Mouse (Mus musculus) hindbrain, embryonic 11.5 days (tissue): ENCODE data around the gene Gstz1. TPM values are rescaled to one million over a fixed set of nuclear protein-coding genes. Genes with fewer than 3 reads are reported as not detected.
"Not testable (repeated sequence)": the region's sequence is repeated elsewhere in the genome, so short reads cannot be mapped to it uniquely, and the experiment has no call there.

Experiments used
- ATAC-seq: fragments of 200-750 bp; cut with Nextera tagmentation; 2 replicates; pipeline ENCODE4 v1.8.0; 2017; ENCODE audit warnings: mild to moderate bottlenecking, moderate TSS enrichment, moderate library complexity; ENCODE audit not compliant: low FRiP score
- DNase-seq: peaks from one replicate; pipeline ENCODE4 v3.0.0-alpha.2; 2015; ENCODE audit warnings: low spot score
- H3K27ac ChIP-seq: fragments of 300-500 bp; sonication (generic); 2 replicates; pipeline ENCODE4 v1.5.1; 2014; ENCODE audit warnings: mild to moderate bottlenecking, low read depth, low read length
- H3K27me3 ChIP-seq: fragments of 300-500 bp; sonication (generic); 2 replicates; pipeline ENCODE4 v1.6.1; 2014; ENCODE audit warnings: mild to moderate bottlenecking, low read length, moderate library complexity, mixed read lengths; ENCODE audit not compliant: control insufficient read depth, insufficient read depth
- H3K36me3 ChIP-seq: fragments of 300-500 bp; sonication (generic); 2 replicates; pipeline ENCODE4 v1.6.1; 2014; ENCODE audit warnings: mild to moderate bottlenecking, low read length, moderate library complexity, mixed read lengths; ENCODE audit not compliant: control insufficient read depth, insufficient read depth
- H3K4me1 ChIP-seq: fragments of 300-500 bp; sonication (generic); replicated peaks from 2 replicates; pipeline ENCODE4 v1.6.1; 2014; ENCODE audit warnings: low read length, mixed read lengths; ENCODE audit not compliant: control insufficient read depth, insufficient read depth
- H3K4me2 ChIP-seq: fragments of 300-500 bp; sonication (generic); replicated peaks from 2 replicates; pipeline ENCODE4 v1.6.1; 2014; ENCODE audit warnings: mild to moderate bottlenecking, low read depth, low read length
- H3K4me3 ChIP-seq: fragments of 300-500 bp; sonication (generic); 2 replicates; pipeline ENCODE4 v1.5.1; 2014; ENCODE audit warnings: low read depth, low read length
- H3K9ac ChIP-seq: fragments of 300-500 bp; sonication (generic); 2 replicates; pipeline ENCODE4 v1.6.1; 2014; ENCODE audit warnings: low read depth, low read length
- H3K9me3 ChIP-seq: fragments of 300-500 bp; sonication (generic); 2 replicates; pipeline ENCODE4 v1.6.1; 2016; ENCODE audit warnings: low read length; ENCODE audit not compliant: control insufficient read depth
- WGBS: fragments of 180-500 bp; shearing (Covaris S2); extraction: QIAGEN DNeasy Blood & Tissue Kit; methylation state at CpG from one replicate; pipeline ENCODE4 v1.1.7; 2014; 5-methylcytosine and 5-hydroxymethylcytosine counted together
- polyA plus RNA-seq: library from polyadenylated mRNA; unstranded; fragments of >200 nt; fragmentation: Nextera tagmentation; extraction: Ambion mirVana; gene quantifications from 2 replicates; pipeline ENCODE4 v1.2.1, GENCODE M21; 2014

Gene Gstz1
- polyA plus RNA-seq, 1 experiment from 2014 or later, result 31.4 TPM

DNA sequence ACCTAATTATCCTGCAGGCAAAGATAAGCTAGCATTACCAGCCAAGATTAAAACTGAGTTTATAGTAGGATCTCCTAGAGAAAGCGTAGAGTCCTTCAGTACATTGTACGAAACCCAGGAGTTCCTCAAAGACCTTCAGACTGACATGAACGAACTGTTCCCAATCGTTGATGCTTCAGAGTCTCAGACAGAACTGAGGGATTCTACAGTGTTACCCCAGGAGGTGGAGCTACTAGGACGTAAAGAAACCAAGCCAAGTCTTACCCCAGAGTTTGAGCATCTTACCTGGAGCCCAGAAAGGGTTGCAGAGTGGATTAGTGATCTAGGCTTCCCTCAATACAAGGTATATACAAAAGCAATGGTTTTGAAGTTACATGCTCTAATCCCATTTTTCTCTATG lies 54.7 kb downstream of the Gstz1 start:
- H3K9ac ChIP-seq, result no peak overlapping the region
- no peaks in the 10 kb centered on the region for H3K27me3 ChIP-seq
- 72% methylated on average over 5 of the region's 5 CpGs for WGBS
- H3K4me2 ChIP-seq, result no peak overlapping the region
- no peak for DNase-seq
- ATAC-seq, result no peak
- no peaks in the 10 kb centered on the region for H3K9me3 ChIP-seq
- H3K36me3 ChIP-seq, result no peaks in the 10 kb centered on the region
- H3K4me3 ChIP-seq, result no peak overlapping the region
- H3K27ac ChIP-seq, result no peak overlapping the region
- peaks cover 6% of the 10 kb centered on the region for H3K4me1 ChIP-seq

DNA sequence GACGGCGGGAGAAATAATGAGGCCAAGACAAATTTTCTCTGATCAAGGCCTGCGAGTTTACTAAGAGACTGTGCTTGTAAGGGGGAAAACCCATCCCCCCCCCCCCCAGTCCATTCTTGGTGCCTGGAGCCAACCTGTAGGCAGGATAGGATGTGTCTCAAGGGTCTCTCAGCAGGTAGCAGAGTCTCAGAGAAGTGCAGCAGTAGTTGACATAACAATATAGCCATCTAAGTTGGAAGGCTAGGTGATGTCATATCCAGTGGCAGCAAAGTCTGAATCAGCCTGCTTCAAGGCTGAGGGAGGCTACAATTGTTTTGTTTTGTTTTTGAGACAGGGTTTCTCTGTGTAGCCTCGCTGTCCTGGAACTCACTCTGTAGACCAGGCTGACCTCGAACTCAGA lies 58.8 kb downstream of the Gstz1 start:
- not testable (repeated sequence) for H3K9me3 ChIP-seq, H3K4me2 ChIP-seq, H3K9ac ChIP-seq, H3K27ac ChIP-seq, DNase-seq, ATAC-seq, H3K4me3 ChIP-seq, H3K27me3 ChIP-seq, H3K4me1 ChIP-seq, H3K36me3 ChIP-seq
- 88% methylated on average over 5 of the region's 5 CpGs for WGBS

DNA sequence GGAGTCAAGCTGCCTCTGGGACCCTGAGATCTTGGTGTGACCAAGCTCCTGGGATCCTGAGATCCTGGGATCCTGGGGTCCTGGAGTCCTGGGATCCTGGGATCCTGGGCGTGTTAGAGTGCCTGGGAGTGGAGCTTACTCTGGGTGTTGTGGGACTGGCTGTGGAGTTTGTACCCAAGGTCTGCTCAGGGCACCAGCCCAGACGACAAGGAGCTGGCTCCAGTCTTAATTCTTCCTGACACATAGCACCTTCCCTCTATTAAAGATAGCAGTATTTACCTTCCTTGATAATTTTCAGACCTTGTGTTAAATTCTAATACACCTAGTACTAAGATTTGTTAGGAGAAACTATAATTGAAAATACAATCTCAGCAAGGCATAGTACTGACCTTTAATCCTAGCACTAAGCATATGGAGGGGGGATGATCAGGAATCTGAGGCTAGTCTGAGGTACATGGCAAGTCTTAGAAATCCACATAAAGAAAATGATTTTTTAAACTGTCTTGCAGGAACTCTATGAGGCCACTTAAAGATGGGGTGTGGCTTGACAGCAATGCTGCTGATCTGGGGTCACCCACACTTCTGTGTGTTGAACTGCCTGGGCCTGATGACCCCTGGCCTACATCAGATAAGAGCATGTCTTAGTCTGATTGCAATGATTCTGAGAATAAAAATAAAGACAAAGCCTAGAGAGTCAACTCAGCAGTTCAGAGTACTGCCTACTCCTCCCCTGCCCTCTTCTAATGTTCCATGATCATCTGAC lies 66.1 kb downstream of the Gstz1 start:
- Histone ChIP-seq H3K9me3 (no peaks in the 10 kb centered on the region), H3K36me3 (no peaks in the 10 kb centered on the region), H3K27ac (no peak overlapping the region), H3K27me3 (no peaks in the 10 kb centered on the region), H3K4me2 (no peak overlapping the region), H3K4me3 (no peak overlapping the region), H3K4me1 (no peaks in the 10 kb centered on the region), H3K9ac (no peak overlapping the region)
- DNase-seq (no peak), ATAC-seq (no peak)
- 44% methylated on average over 2 of the region's 2 CpGs for WGBS

Other genes with a start within 250 kb of the Gstz1 start
- 32.2 and 39.5 TPM in 2 replicates for gene Cipc, start 200.1 kb upstream of the Gstz1 start, polyA plus RNA-seq
- gene Zdhhc22, start 156.7 kb upstream of the Gstz1 start, polyA plus RNA-seq, result 0.82 and 0.89 TPM in 2 replicates
- gene Tmem63c, start 125.8 kb upstream of the Gstz1 start, polyA plus RNA-seq, result 0.66 and 1.4 TPM in 2 replicates
- gene Ngb, start 44.6 kb upstream of the Gstz1 start, polyA plus RNA-seq, result 0.14 and 0.28 TPM in 2 replicates
- gene Pomt2, start 803 bp downstream of the Gstz1 start, polyA plus RNA-seq, result 14.8 and 17.0 TPM in 2 replicates
- 1.4 and 1.6 TPM in 2 replicates for gene Samd15, start 52.6 kb downstream of the Gstz1 start, polyA plus RNA-seq
- gene Tmed8, start 53.3 kb downstream of the Gstz1 start, polyA plus RNA-seq, result 3.3 and 5.3 TPM in 2 replicates
- gene Noxred1, start 91.6 kb downstream of the Gstz1 start, polyA plus RNA-seq, result 1.1 and 2.0 TPM in 2 replicates
- 62.3 and 65.6 TPM in 2 replicates for gene Vipas39, start 119.1 kb downstream of the Gstz1 start, polyA plus RNA-seq
- 210 and 222 TPM in 2 replicates for gene Ahsa1, start 119.3 kb downstream of the Gstz1 start, polyA plus RNA-seq
- 0.63 and 0.99 TPM in 2 replicates for gene Ism2, start 152.5 kb downstream of the Gstz1 start, polyA plus RNA-seq
- gene Sptlc2, start 241.2 kb downstream of the Gstz1 start, polyA plus RNA-seq, result 62.4 and 63.7 TPM in 2 replicates